Mouse (Mus musculus): ENCODE data around the gene C2cd4c.

DNA sequence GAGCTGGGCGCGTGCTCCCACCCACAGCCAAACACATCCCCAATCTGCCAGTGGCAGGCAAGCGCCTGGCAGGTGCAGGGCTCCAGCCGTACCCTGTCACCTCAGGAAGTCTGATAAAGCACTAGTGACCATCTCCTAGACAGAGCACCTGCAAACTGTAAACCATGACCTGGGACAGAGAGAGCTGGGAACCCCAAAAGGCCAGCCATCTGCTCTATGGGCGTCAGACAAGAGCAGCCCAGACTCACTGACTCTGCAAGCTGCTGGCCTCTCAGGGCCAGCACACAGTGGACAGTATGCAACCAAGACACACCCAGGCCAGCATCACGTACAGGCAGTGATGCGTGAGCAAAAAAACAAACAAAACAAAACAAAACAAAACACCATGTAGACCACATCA is 34.9 kb downstream of the C2cd4c start:
- TF ChIP-seq CTCF (IDR thresholded peaks at IDR 0.05; ENCODE audit: low read depth, low read length) (no peak), POLR2A (IDR thresholded peaks at IDR 0.05; ENCODE audit: insufficient read depth, low read length) (no peak), EP300 (IDR thresholded peaks at IDR 0.05; ENCODE audit: insufficient read depth, low read depth, low read length) (no peak)
